Mouse (Mus musculus): ENCODE results near the gene Ntn4.

Gene Ntn4

DNA sequence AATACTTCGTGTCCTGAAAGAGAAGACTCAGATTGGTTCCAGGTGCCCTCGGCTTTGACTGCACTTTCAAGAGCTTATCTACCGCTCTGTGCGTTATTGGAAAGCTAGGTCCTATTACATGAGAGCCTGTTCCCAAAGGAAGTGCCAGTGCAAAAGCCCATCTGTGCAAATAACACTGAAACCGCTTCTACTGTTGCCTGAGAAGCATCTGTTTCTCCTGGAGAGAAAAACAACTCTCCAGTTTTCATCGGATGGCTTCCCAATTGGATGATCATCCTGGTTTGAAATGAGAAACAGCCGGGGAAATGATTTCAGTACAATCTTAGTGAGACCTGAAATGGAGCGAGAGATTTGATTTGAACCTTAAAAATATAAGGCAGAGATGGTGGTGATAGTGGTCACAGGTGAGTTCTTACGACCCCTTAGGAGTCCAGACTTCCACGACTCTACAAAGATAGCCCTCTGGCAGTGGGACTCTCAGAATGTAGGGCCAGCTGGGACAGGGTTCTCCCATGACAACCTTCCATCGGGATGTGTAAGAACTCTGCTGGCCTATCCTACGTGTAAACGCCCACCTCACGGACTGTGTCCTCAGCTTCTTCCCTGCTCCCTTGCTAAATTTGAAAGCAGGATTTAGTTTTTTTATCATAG is 101.1 kb downstream of the Ntn4 start:
- peak; percentile 52 for DNase-seq

GRCm38 (mm10) chr10:93742097-93742446 is 101.6 kb downstream of the Ntn4 start:
- DNase-seq = no peak

DNA sequence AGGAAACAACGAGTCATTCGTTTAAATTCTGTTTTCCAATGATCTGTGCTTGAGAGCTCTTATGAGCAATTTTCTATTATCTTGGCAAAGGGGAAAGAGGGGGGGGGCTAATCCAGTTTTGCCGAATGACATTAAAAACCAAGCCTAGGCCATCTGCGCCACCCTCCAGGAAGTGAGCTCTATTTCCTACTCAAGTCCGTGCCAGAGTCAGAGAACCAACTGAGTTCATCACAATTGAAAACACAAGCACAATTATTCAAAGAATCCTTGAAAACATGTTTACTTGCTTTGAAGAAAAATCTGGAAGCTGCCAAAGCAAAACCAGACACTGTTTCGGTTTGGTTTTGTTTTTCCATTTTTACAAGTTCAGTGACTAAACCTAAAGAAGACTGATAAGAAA is 102.1 kb downstream of the Ntn4 start:
- DNase-seq = peak; percentile 69

- DNase-seq = peak; percentile 34
Measured at GRCm38 (mm10) chr10:93749267-93750192, 109.0 kb downstream of the Ntn4 start.

DNA sequence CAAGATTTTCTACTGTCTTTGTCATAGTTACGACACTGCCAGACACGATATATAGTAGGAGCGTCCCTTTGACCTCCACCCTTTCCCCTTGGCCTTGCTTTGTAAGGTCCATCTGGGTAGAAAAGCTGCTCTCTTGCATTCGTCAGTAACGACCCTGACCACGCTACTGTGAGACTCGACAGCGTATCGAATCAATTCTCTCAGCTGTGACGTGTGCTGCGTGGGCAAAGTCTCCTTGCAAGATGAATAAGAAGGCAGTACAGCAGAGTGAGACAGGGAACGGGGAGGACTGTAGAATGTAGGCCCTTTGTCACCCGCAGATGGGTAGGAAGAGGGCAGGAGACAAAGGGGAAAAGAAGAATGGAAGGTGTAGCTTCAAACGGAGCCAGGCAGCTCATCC is 110.8 kb downstream of the Ntn4 start:
- DNase-seq = no peak

GRCm38 (mm10) chr10:93753711-93754391 is 113.4 kb downstream of the Ntn4 start:
- DNase-seq = peak; percentile 60

DNA sequence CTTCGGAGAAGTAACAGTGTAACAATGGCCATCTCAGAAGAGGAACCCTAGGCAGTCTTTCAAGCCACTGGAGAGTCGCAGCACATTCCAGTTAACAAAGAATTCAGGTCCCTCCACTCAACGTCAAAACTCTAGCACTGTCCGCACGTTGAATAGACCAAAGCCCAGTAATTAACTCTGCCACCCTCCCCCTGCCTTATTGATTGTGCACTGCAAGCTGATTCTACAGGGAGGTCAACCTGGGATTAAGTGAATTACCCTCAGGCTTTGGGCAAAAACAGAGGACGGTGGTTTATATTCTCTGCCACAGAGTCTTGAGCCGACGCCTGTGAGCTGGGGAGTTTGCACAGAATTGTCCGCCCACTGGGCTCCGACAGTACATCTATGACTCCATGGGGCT is 115.7 kb downstream of the Ntn4 start:
- no peak for DNase-seq

GRCm38 (mm10) chr10:93759644-93760043 is 119.2 kb downstream of the Ntn4 start:
- no peak for DNase-seq

- DNase-seq = no peak
Measured at GRCm38 (mm10) chr10:93760429-93760828, 119.9 kb downstream of the Ntn4 start.

- no peak for DNase-seq
Measured at GRCm38 (mm10) chr10:93763074-93763473, 122.6 kb downstream of the Ntn4 start.

DNA sequence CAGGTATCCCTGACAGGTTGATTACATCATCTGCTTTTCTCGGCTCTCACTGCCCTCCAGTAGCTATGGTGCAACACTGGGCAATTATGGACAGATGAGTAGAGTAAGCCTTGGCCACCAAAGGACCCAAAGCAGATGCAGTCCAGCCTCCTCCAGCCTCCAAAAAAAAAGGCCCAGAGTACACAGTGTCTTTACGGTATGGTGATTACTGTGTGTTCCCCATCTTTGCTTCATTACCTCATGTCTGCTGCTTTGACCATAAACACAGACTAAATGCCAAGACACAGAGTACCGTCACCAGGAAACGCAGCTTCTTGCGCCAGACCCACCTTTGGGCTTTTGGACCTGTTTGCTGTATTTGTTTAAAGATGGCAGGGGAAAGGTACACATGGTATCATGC is 125.7 kb downstream of the Ntn4 start:
- DNase-seq = no peak

DNA sequence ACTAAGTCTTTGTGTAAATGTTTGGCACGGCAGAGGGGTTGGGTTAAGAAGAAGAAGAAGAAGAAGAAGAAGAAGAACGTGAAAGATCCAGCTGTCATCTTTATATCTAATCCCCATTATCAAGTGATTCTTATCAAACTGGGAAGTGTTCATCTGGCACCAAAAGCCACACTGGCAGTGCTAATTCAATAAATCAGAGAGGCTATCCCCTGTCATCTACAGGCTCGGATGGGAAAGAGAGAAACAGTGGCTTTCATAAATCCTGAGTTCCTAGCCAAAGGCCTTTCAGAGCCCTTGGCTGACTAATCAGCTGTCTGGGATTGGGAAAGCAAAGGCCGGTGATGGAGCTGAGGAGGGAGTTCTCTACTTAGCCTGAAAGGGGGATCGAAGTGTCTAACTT is 126.8 kb downstream of the Ntn4 start:
- no peak for DNase-seq

DNA sequence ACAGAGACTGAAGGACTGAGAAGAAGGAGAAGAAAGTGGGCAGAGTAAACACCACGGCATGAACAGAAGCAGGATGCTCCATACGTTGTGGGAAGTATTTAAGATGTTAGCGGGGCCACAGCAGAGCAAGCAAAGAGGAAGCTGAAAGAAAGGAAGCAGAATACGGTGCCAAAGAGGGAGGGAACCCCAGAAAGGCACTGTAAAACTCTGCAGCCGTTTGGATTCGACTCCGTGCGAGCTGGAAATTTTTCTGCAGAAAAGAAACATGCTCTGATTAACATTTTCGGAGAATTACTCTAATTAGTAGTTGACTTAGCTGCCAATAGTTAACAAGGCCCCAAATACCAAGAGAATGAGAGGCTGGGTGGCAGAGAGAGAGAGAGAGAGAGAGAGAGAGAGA is 127.7 kb downstream of the Ntn4 start:
- peak; percentile 23 for DNase-seq

GRCm38 (mm10) chr10:93771931-93772465 is 131.5 kb downstream of the Ntn4 start:
- peak; percentile 74 for DNase-seq

- DNase-seq = no peak
Measured at GRCm38 (mm10) chr10:93772492-93772891, 132.0 kb downstream of the Ntn4 start.

DNA sequence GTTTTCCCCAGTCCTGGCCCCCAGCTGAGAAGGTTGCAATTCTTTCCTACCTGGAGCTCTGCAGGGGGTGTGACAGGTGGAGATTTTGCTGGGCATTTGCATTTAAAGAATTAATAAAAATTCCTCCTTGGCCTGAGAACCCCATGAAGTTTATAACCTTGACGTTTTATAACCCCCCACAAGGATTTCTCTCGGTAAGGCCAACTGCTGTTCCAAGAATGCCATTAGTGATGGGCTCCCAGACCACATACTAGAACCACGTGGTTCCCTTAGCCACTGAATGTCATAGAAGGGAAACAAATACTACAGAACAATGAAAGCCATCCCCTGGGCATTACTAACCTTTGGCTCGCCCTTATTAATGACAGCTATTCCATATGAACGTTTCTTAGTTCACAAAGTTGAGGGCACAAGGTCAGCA is 136.3 kb downstream of the Ntn4 start:
- no peak for DNase-seq

DNA sequence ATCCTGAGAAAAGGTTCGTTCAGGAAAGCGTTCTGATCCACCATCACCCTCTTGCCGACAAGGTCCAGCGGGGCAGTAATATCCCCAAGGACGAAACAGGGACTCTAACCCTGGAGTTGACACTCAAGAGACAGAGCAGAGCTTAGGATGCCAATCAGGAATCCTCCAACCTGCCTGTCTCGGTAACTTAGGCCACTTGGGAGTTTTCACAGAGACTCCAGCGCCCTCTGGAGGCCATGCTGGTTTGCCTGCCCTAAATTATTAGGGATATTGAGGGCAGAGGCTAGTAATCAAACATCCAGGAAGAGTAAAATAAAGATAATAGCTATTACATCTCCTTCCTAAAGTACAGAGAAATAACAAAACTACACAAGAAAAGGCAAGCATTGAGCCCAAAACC is 136.9 kb downstream of the Ntn4 start:
- DNase-seq = peak; percentile 85

DNA sequence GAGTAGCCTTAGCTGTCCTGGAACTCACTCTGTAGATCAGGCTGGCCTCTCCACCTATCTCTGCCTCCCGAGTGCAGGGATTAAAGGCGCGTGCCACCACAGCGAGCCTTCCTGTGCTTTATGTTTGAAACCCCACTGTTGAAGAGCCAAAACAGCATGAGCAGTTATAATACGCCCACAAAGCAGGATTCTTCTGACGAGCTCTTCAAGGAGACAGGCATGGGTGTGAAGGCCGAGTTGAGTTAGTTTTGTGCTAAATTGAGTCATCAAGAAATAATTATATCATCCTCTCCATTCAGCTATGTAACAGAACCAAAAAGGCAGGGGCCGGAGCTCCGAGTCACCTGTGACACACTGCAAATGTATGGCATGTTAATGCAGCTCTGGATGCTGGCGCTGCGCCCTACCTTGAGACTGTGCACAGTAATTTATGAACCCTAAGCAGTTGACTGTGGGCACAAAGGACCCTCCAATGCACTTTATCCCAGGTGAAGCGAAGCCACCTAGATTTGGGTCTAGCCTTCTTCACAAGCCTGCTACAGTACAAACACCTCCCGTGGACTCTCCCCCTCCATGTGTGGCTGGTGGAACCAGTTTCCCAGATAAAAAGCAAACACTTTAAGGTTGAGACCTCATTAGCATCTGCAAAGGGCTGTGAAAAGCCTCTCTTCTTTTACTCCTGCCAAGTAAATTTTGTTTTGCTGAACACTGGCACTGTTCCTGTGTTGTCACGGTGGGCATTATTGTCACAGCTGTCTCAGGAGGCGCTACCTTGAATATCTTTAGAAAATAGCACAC is 142.9 kb downstream of the Ntn4 start:
- no peak for DNase-seq
